Mouse (Mus musculus): ENCODE results near the gene Slco2a1.

DNA sequence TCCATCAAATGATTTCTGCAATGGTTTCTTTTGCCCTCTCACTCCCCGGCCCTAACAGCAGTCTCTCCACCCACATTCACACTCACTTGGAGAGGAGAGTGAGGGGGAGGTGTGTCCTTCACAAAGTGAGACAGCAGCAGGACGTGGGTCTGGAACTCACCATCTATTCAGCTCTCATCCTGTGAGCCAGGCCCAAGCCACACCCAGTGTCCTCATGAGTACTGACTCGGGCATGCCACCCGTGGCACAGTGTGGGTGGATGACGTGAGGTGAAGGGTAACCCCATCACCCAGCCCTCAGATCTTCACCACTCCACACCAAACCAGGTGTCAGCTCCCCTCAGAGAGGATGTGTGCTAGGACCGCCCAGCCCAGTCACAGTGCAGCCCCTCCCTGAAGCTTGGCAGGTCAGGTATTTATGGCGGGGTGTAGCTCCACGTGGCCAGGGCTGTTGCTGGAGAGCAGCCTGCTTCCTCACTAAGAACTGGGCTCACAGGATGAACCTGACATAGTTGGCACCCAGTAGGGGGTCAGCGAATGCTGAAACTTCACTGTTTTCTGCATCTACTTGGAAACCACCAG, 146.0 kb downstream of the Slco2a1 start:
- no peak for TF ChIP-seq CTCF (IDR thresholded peaks at IDR 0.05; ENCODE audit: low read depth, low read length)
- no peak for TF ChIP-seq POLR2A (IDR thresholded peaks at IDR 0.05; ENCODE audit: borderline replicate concordance, low read depth, low read length)
